22 mouse cellular contexts compared by ENCODE assay signal in genomic region chr15:62152133-62152532, GRCm38 (mm10).
DNase-seq lines count a peak whose midpoint lies in the region; ATAC-seq and TF ChIP-seq lines count a peak whose summit lies in the region.
"Had no signal": no experiment of that assay in that cellular context is flagged by ENCODE, and none has a peak within 500 bp of the region (broad histone marks: within the 10 kb centered on the region; RNA-seq: fewer than 3 reads in every experiment).

No protein-coding gene starts in this region.

- TF ChIP-seq POLR2A in MEL (IDR thresholded peaks at IDR 0.05; ENCODE audit: control insufficient read depth in 1 of 2, insufficient read depth in 1 of 2, low read depth in 1 of 2, low read length in 2 of 2, poor library complexity in 1 of 2): no peak; a peak in 1 of 4 replicates

- WGBS in liver, embryonic 14.5 days (ENCODE audit: insufficient replicate concordance): 62% methylated on average over 2 of the region's 2 CpGs

- no peak for TF ChIP-seq RAD21 in MEL (IDR thresholded peaks at IDR 0.05; ENCODE audit: low read depth, low read length)

- DNase-seq in 416B (ENCODE audit: low read depth) (peak; percentile 71), MEL (ENCODE audit: low read depth, low spot score) (peak; percentile 72)
- no peak for DNase-seq in liver, embryonic 14.5 days (ENCODE audit: low read depth in 3 of 3, low spot score in 3 of 3)
- DNase-seq in right cerebral cortex, postnatal 25 days: no peak
- DNase-seq in testis, postnatal 14 days (ENCODE audit: low spot score): no peak
- DNase-seq in urinary bladder, postnatal 10 days (ENCODE audit: low spot score): no peak
- no peak for DNase-seq in lung, adult 18-20 months
- DNase-seq: adrenal gland, postnatal 14 days; cerebellum, adult 9-10 months; gastrocnemius, postnatal 25 days; heart, adult 2 months; heart, postnatal 14 days; kidney, postnatal 25 days; lung, adult 2 months; right cerebral cortex, adult 18-20 months had no signal

- no peak for ATAC-seq in liver, embryonic 14.5 days (ENCODE audit: insufficient read depth)
- peak; percentile 82 for ATAC-seq in megakaryocyte progenitor cell, adult 5-6 weeks (replicated peaks; ENCODE audit: poor library complexity)
- ATAC-seq: intestine, postnatal 0 days had no signal

- H3K4me3 ChIP-seq in MEL (ENCODE audit: control insufficient read depth in 1 of 2, insufficient read depth in 1 of 2, low read depth in 2 of 2, low read length in 2 of 2): no peak overlapping the region
- H3K4me3 ChIP-seq in liver, embryonic 14.5 days (ENCODE audit: insufficient read depth in 1 of 2, low read depth in 2 of 2, low read length in 2 of 2): no peak overlapping the region
- H3K4me3 ChIP-seq: embryonic facial prominence, embryonic 12.5 days; heart, adult 2 months; heart, embryonic 13.5 days; left cerebral cortex, adult 2 months; midbrain, embryonic 10.5 days; neural tube, embryonic 13.5 days had no signal

- no peaks in the 10 kb centered on the region for H3K9me3 ChIP-seq in MEL (replicated peaks; ENCODE audit: insufficient read depth, low read length)
- no peaks in the 10 kb centered on the region for H3K9me3 ChIP-seq in liver, embryonic 14.5 days (ENCODE audit: control insufficient read depth, low read length)
- H3K9me3 ChIP-seq: embryonic facial prominence, embryonic 12.5 days; heart, embryonic 13.5 days; midbrain, embryonic 10.5 days; neural tube, embryonic 13.5 days had no signal

- no peak for TF ChIP-seq CTCF in MEL (IDR thresholded peaks at IDR 0.05 in 2 of 3, conservative IDR thresholded peaks at IDR 0.05 in 1 of 3; ENCODE audit: control insufficient read depth in 1 of 3, insufficient read depth in 1 of 3, low read depth in 2 of 3, low read length in 3 of 3, poor library complexity in 1 of 3, severe bottlenecking in 1 of 3)
- no peak for TF ChIP-seq CTCF in liver, embryonic 14.5 days (IDR thresholded peaks at IDR 0.05; ENCODE audit: low read depth)

- TF ChIP-seq EP300 in MEL (IDR thresholded peaks at IDR 0.05; ENCODE audit: low read depth in 1 of 2, low read length in 2 of 2): no peak
- no peak for TF ChIP-seq EP300 in liver, embryonic 14.5 days (IDR thresholded peaks at IDR 0.05; ENCODE audit: low read depth)

- H3K27me3 ChIP-seq in MEL (ENCODE audit: control insufficient read depth in 1 of 2, insufficient read depth in 2 of 2, low read length in 2 of 2): no peaks in the 10 kb centered on the region
- no peaks in the 10 kb centered on the region for H3K27me3 ChIP-seq in liver, embryonic 14.5 days (ENCODE audit: control insufficient read depth, insufficient read depth, low read length)
- H3K27me3 ChIP-seq: embryonic facial prominence, embryonic 12.5 days; heart, embryonic 13.5 days; neural tube, embryonic 13.5 days had no signal

- no peak overlapping the region for H3K9ac ChIP-seq in MEL (ENCODE audit: control insufficient read depth, low read depth, low read length, poor library complexity, severe bottlenecking)
- H3K9ac ChIP-seq in liver, embryonic 14.5 days (replicated peaks): no peak overlapping the region
- H3K9ac ChIP-seq: embryonic facial prominence, embryonic 12.5 days; heart, embryonic 13.5 days; neural tube, embryonic 13.5 days had no signal

- peaks cover 31 to 75% of the 10 kb centered on the region in 2 experiments for H3K4me1 ChIP-seq in MEL (ENCODE audit: control insufficient read depth in 1 of 2, insufficient read depth in 2 of 2, low read length in 2 of 2)
- H3K4me1 ChIP-seq in liver, embryonic 14.5 days (replicated peaks; ENCODE audit: control insufficient read depth in 2 of 2, insufficient read depth in 2 of 2, low read length in 1 of 2): peaks cover 56 to 80% of the 10 kb centered on the region in 2 experiments

- peaks cover 0 to 75% of the 10 kb centered on the region in 2 experiments; a peak in 2 of 4 replicates for H3K36me3 ChIP-seq in MEL (ENCODE audit: control insufficient read depth in 1 of 2, insufficient read depth in 2 of 2, low read length in 2 of 2)
- H3K36me3 ChIP-seq in liver, embryonic 14.5 days (replicated peaks; ENCODE audit: control insufficient read depth, insufficient read depth, low read depth): no peaks in the 10 kb centered on the region
- H3K36me3 ChIP-seq: embryonic facial prominence, embryonic 12.5 days; heart, embryonic 13.5 days; midbrain, embryonic 10.5 days; neural tube, embryonic 13.5 days had no signal

- H3K79me2 ChIP-seq in MEL (ENCODE audit: control insufficient read depth, insufficient read depth, low read length, poor library complexity): peaks cover 68% of the 10 kb centered on the region

- peak overlapping the region; percentile 7; the same call in 1 of the 2 replicates for H3K4me2 ChIP-seq in liver, embryonic 14.5 days (ENCODE audit: low read depth)
- H3K4me2 ChIP-seq: embryonic facial prominence, embryonic 12.5 days; heart, embryonic 13.5 days; neural tube, embryonic 13.5 days had no signal

- peak overlapping the region; percentile 77 for H3K27ac ChIP-seq in MEL (ENCODE audit: control insufficient read depth, low read depth, low read length)
- peak overlapping the region; percentile 6 for H3K27ac ChIP-seq in liver, embryonic 14.5 days
- H3K27ac ChIP-seq: embryonic facial prominence, embryonic 12.5 days; heart, adult 2 months; heart, embryonic 13.5 days; left cerebral cortex, adult 2 months; midbrain, embryonic 10.5 days; neural tube, embryonic 13.5 days had no signal

TF ChIP-seq in MEL, 35 proteins besides CTCF, POLR2A, EP300 and RAD21:
- TF ChIP-seq POLR2AphosphoS5 (IDR thresholded peaks at IDR 0.05; ENCODE audit: borderline replicate concordance, low read depth, low read length) (no peak), BHLHE40 (IDR thresholded peaks at IDR 0.05; ENCODE audit: borderline replicate concordance, low read depth, low read length) (no peak), CHD1 (IDR thresholded peaks at IDR 0.05; ENCODE audit: low read depth, low read length) (no peak)
TF ChIP-seq in MEL: peak in this region for 0.

Comparison
In these comparisons a context has a peak if more than half of its experiments do, and no peak if none do; other contexts are left out.
1. DNase-seq: peak in 416B (single experiment) and MEL (single experiment); none in liver, embryonic 14.5 days (0 of 3), right cerebral cortex, postnatal 25 days (single experiment), testis, postnatal 14 days (single experiment), urinary bladder, postnatal 10 days (single experiment) and lung, adult 18-20 months (0 of 2).